Mouse (Mus musculus): Measurements from ENCODE around the gene Lhx6. TPM values are rescaled to one million over a fixed set of nuclear protein-coding genes. Genes with fewer than 3 reads are reported as not detected.

Gene Lhx6
- polyA plus RNA-seq, 1 experiment from 2014 or later = 14.7 TPM

DNA sequence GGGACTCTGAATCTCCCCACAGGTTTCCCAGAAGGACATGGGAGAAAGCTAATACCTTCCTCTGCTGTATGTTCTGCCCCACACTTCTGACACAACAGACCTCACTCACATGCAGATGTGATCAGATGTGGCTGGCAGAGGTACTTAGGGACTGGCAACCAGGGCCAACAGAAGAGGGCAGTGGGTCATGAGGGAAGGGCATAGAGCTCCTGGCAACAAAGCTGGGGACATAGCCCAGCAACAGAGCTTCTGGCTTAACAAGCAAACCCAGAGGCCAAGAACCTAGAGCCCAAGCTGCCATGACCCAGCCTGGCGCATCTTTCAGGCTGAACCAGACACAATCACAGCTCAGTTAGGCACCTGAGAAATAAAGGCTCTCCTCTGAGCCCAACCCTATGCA is 20.2 kb downstream of the Lhx6 start:
- WGBS = 72% methylated on average over 1 of the region's 1 CpGs
- DNase-seq (ENCODE audit: low spot score) (no peak), ATAC-seq (no peak)
- Histone ChIP-seq H3K36me3 (ENCODE audit: control insufficient read depth, insufficient read depth, low read length) (no peaks in the 10 kb centered on the region), H3K4me2 (ENCODE audit: low read length) (no peak overlapping the region), H3K27me3 (replicated peaks; ENCODE audit: control insufficient read depth, insufficient read depth, low read length) (peaks cover 16% of the 10 kb centered on the region), H3K4me1 (ENCODE audit: control insufficient read depth, insufficient read depth, low read length) (no peaks in the 10 kb centered on the region), H3K9me3 (replicated peaks; ENCODE audit: control insufficient read depth, low read length) (no peaks in the 10 kb centered on the region), H3K9ac (ENCODE audit: low read length) (no peak overlapping the region), H3K27ac (ENCODE audit: low read depth, low read length) (no peak overlapping the region), H3K4me3 (ENCODE audit: low read depth, low read length) (no peak overlapping the region)

DNA sequence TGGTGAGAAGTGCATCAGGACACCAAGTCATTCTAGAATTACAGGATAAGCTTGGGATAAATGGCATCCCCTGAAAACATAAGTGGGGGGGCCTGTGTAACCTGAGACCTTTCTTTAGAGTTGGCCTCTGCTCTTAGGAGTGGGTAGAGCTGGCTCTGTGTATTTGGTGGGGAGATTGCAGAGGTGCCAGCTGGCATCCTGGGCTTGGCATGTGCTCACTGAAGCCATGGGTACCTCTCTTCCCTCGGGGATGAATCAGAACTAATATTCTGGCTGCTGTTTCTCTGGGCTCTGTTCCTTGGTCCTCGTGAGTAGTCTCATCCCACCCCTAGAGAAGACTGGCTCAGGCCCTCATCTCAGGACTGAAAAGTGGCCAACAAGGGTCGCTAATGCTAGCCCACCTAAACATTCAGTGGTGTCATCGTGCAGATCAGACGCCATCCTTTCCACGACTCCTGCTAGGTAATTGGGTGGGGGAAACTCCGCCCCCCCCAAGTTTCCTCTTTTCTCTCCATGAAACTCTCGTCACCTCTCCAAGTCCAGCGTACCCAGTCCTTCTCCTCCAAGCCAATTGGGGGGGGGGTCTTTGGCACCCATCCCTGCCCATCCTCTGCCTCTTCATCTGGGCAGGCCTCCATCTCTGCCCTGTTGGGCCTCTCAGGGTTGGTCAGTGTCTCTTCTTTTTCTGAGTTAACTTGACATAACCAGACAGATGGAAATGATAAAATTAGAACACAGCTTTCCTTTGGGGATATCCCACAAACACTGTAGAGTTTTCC is 22.2 kb downstream of the Lhx6 start:
- no peaks in the 10 kb centered on the region for H3K27me3 ChIP-seq (replicated peaks; ENCODE audit: control insufficient read depth, insufficient read depth, low read length)
- no peak overlapping the region for H3K27ac ChIP-seq (ENCODE audit: low read depth, low read length)
- no peaks in the 10 kb centered on the region for H3K4me1 ChIP-seq (ENCODE audit: control insufficient read depth, insufficient read depth, low read length)
- 67% methylated on average over 9 of the region's 9 CpGs for WGBS
- DNase-seq (ENCODE audit: low spot score) (peak; percentile 34), ATAC-seq (no peak)
- H3K36me3 ChIP-seq (ENCODE audit: control insufficient read depth, insufficient read depth, low read length) = no peaks in the 10 kb centered on the region
- H3K9me3 ChIP-seq (replicated peaks; ENCODE audit: control insufficient read depth, low read length) = no peaks in the 10 kb centered on the region
- H3K4me3 ChIP-seq (ENCODE audit: low read depth, low read length) = no peak overlapping the region
- no peak overlapping the region for H3K4me2 ChIP-seq (ENCODE audit: low read length)
- H3K9ac ChIP-seq (ENCODE audit: low read length) = no peak overlapping the region

DNA sequence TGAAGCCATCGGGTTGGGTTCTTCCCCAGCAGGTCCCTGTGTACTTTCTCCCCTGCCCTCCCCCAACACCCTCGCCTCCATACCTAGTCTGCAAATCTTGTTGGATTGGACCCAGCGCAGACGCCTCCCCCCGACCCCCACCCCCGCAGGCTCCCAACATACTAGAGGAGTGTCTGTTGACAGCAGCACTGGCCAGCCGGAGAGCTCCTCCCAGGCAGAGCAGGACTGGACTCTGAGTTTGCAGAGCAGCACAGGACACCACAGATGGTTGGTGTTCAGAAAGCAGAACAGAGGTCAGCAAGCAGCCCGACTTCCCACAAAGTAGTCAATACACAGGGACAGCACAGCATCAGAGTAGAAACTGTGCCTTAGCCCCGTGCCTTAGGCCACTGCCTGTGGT is 23.8 kb downstream of the Lhx6 start:
- no peak for DNase-seq (ENCODE audit: low spot score)
- ATAC-seq = no peak
- H3K4me2 ChIP-seq (ENCODE audit: low read length) = no peak overlapping the region

DNA sequence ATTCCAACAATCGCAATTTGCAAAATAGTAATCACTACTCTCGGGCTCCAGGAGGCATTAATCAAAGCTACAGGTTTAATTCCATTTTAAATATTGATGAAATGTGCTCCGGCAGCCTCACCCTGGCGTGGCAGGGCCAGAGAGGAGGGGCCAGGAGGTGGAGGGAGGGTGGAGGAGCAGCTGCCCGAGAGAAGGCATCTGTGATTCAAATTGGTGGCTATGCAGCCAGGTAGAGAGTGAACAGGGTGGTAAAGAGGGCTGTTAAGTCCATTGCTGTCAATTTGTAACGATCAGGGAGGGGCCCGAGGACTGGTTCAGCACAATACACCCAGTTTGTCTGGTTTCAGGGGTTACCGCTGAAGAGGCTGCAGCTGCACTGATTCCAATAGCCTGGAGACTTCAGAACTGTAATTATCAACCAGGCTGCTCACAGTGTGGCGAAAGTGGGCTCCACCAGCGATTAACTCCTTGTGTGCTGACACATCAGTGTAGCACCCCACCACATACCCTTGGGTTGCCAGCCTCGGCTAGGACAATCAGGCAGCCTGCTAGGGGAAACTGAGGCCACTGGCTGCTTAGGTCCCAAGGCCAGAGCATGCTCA is 27.9 kb downstream of the Lhx6 start:
- Histone ChIP-seq H3K9me3 (replicated peaks; ENCODE audit: control insufficient read depth, low read length) (no peaks in the 10 kb centered on the region), H3K9ac (ENCODE audit: low read length) (peak overlapping the region; percentile 14; the same call in 1 of the 2 replicates), H3K27me3 (replicated peaks; ENCODE audit: control insufficient read depth, insufficient read depth, low read length) (no peaks in the 10 kb centered on the region), H3K4me3 (ENCODE audit: low read depth, low read length) (no peak overlapping the region), H3K27ac (ENCODE audit: low read depth, low read length) (peak overlapping the region; percentile 44), H3K36me3 (ENCODE audit: control insufficient read depth, insufficient read depth, low read length) (no peaks in the 10 kb centered on the region), H3K4me2 (ENCODE audit: low read length) (peak overlapping the region; percentile 37), H3K4me1 (ENCODE audit: control insufficient read depth, insufficient read depth, low read length) (peaks cover 4% of the 10 kb centered on the region; the same call in 1 of the 2 replicates)
- DNase-seq (ENCODE audit: low spot score) (peak; percentile 63), ATAC-seq (peak; percentile 83)
- 23% methylated on average over 11 of the region's 11 CpGs for WGBS

More for the DNA sequence above, 23.8 kb downstream of the Lhx6 start:
- Histone ChIP-seq H3K4me3 (ENCODE audit: low read depth, low read length) (no peak overlapping the region), H3K36me3 (ENCODE audit: control insufficient read depth, insufficient read depth, low read length) (no peaks in the 10 kb centered on the region), H3K4me1 (ENCODE audit: control insufficient read depth, insufficient read depth, low read length) (peaks cover 4% of the 10 kb centered on the region; the same call in 1 of the 2 replicates), H3K27ac (ENCODE audit: low read depth, low read length) (no peak overlapping the region), H3K9ac (ENCODE audit: low read length) (no peak overlapping the region), H3K27me3 (replicated peaks; ENCODE audit: control insufficient read depth, insufficient read depth, low read length) (no peaks in the 10 kb centered on the region), H3K9me3 (replicated peaks; ENCODE audit: control insufficient read depth, low read length) (no peaks in the 10 kb centered on the region)
- WGBS = 42% methylated on average over 8 of the region's 9 CpGs

DNA sequence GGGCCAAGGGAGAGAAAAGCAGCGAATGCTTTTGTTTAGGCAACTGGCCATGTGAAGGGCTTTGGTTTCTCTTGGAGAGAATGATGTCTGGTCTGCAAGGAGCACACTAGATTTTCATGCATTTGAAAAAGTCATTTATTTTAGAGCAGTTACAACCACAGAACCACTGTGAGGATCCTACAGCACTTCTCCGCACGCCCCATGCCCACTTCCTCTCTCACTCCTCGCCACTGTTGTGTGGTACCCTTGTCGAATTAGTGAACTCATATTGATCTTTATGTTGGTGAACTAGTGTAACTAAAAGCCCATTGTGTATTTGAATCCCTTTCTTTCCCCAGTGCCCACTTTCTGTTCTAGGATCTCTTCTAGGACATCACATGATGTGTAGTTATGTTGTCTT is 30.0 kb downstream of the Lhx6 start:
- WGBS = 87% methylated on average over 5 of the region's 5 CpGs
- H3K9ac ChIP-seq (ENCODE audit: low read length) = no peak overlapping the region
- no peaks in the 10 kb centered on the region for H3K9me3 ChIP-seq (replicated peaks; ENCODE audit: control insufficient read depth, low read length)
- no peak overlapping the region for H3K27ac ChIP-seq (ENCODE audit: low read depth, low read length)
- H3K4me3 ChIP-seq (ENCODE audit: low read depth, low read length) = no peak overlapping the region
- H3K36me3 ChIP-seq (ENCODE audit: control insufficient read depth, insufficient read depth, low read length) = no peaks in the 10 kb centered on the region
- peaks cover 4% of the 10 kb centered on the region; the same call in 1 of the 2 replicates for H3K4me1 ChIP-seq (ENCODE audit: control insufficient read depth, insufficient read depth, low read length)
- DNase-seq (ENCODE audit: low spot score) (no peak), ATAC-seq (no peak)
- H3K27me3 ChIP-seq (replicated peaks; ENCODE audit: control insufficient read depth, insufficient read depth, low read length) = no peaks in the 10 kb centered on the region
- no peak overlapping the region for H3K4me2 ChIP-seq (ENCODE audit: low read length)

DNA sequence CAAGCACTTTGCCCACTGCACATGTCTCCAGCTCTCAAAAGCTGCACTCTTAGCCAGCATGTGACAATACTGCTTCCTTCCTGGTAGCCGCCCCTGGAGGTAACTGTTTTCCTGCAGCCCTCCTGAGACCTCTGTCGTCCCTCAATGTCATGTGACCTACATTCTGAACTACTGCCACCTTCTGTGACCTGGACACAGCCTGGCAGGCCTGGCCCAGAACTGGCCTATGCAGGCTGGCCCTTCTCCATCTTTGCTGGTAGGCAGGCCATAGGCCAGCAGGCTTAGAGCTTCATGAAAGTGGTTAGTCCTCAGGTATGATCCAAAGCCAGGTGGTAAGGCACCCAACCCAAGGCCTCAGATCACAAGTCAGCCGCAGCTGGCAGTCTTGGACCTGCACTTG is 31.4 kb downstream of the Lhx6 start:
- Histone ChIP-seq H3K9me3 (replicated peaks; ENCODE audit: control insufficient read depth, low read length) (no peaks in the 10 kb centered on the region), H3K9ac (ENCODE audit: low read length) (no peak overlapping the region), H3K4me1 (ENCODE audit: control insufficient read depth, insufficient read depth, low read length) (peaks cover 4% of the 10 kb centered on the region; the same call in 1 of the 2 replicates), H3K4me3 (ENCODE audit: low read depth, low read length) (no peak overlapping the region), H3K36me3 (ENCODE audit: control insufficient read depth, insufficient read depth, low read length) (no peaks in the 10 kb centered on the region), H3K27ac (ENCODE audit: low read depth, low read length) (no peak overlapping the region), H3K27me3 (replicated peaks; ENCODE audit: control insufficient read depth, insufficient read depth, low read length) (no peaks in the 10 kb centered on the region), H3K4me2 (ENCODE audit: low read length) (no peak overlapping the region)
- WGBS = 55% methylated on average over 3 of the region's 3 CpGs
- no peak for ATAC-seq
- DNase-seq (ENCODE audit: low spot score) = no peak

DNA sequence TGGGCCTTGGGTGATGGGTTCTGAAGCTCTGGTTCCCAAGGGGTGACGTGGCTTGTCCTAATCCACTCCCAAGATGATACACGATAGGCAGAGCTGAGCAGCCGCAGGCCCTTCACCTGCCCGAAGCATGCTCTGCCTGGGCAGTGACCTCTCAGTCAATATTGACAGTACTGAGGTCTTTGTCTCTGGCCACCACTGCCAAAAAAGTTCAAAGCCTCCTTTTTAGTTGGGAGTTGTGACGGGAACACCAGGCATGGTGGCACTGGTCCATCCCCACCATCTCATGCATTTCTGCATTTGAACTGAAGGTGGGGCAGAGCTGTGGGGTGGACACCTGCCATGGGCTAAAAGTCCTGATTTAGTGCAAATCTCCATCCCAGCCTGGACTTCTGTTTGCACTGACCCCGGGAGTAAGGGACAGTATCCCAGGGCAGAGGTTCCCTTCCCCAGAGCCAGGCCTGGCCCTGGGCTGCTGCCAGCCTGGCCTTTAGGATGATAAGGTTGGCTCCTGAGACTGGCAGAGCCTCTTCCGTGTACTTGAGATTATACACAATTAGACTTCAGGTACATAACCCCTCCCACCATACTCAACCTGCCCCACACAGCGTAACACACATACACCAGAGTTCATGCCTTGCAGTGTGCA is 33.4 kb downstream of the Lhx6 start:
- Histone ChIP-seq H3K9me3 (replicated peaks; ENCODE audit: control insufficient read depth, low read length) (no peaks in the 10 kb centered on the region), H3K9ac (ENCODE audit: low read length) (no peak overlapping the region), H3K27me3 (replicated peaks; ENCODE audit: control insufficient read depth, insufficient read depth, low read length) (no peaks in the 10 kb centered on the region), H3K4me3 (ENCODE audit: low read depth, low read length) (no peak overlapping the region), H3K27ac (ENCODE audit: low read depth, low read length) (no peak overlapping the region), H3K4me2 (ENCODE audit: low read length) (no peak overlapping the region), H3K36me3 (ENCODE audit: control insufficient read depth, insufficient read depth, low read length) (no peaks in the 10 kb centered on the region), H3K4me1 (ENCODE audit: control insufficient read depth, insufficient read depth, low read length) (no peaks in the 10 kb centered on the region)
- DNase-seq (ENCODE audit: low spot score) = no peak
- WGBS = 84% methylated on average over 8 of the region's 8 CpGs
- no peak for ATAC-seq

DNA sequence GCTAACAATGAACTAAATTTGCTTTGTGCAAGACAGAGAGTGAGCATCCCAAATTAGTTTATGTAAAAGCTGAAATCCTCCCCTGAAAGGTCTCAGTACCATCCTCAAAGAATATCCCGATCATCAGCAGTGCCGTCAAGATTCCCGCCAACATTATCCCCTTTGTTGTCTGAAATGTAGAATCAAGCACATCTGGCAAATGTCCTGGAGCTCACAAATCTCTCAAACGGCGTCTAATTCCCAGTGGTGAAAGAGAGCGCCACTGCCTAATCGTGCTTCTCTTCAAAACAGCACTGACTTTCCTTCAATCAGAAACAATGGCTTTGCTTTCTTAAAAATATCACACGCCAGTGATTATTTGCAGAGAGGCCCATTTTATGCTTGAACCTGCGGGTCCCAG is 38.1 kb downstream of the Lhx6 start:
- ATAC-seq (peak; percentile 37; the same call in 1 of the 2 replicates), DNase-seq (ENCODE audit: low spot score) (peak; percentile 51)
- no peaks in the 10 kb centered on the region for H3K36me3 ChIP-seq (ENCODE audit: control insufficient read depth, insufficient read depth, low read length)
- no peaks in the 10 kb centered on the region for H3K9me3 ChIP-seq (replicated peaks; ENCODE audit: control insufficient read depth, low read length)
- H3K4me3 ChIP-seq (ENCODE audit: low read depth, low read length) = no peak overlapping the region
- no peak overlapping the region for H3K9ac ChIP-seq (ENCODE audit: low read length)
- no peaks in the 10 kb centered on the region for H3K27me3 ChIP-seq (replicated peaks; ENCODE audit: control insufficient read depth, insufficient read depth, low read length)
- WGBS = 42% methylated on average over 9 of the region's 9 CpGs
- H3K4me2 ChIP-seq (ENCODE audit: low read length) = no peak overlapping the region
- no peak overlapping the region for H3K27ac ChIP-seq (ENCODE audit: low read depth, low read length)
- H3K4me1 ChIP-seq (ENCODE audit: control insufficient read depth, insufficient read depth, low read length) = no peaks in the 10 kb centered on the region

DNA sequence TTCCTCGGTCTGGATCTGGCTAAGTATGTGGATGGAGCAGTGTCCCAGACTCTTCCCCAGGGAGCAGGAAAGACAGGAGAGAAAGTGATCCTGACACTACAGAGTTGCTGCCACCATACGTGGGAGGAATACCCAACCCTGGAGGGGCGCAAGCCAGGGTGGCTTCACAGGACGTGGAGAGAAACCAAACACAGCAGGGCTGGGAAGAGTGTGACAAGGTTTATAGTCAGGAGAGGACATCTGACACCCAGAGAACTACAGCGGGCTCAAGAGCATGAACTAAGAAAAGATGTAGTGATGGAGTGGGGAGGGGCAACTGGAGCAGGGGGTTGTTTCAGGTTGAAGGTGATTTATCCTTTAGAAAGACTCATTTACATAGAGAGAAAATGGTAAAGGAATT is 43.8 kb downstream of the Lhx6 start:
- no peak for ATAC-seq
- WGBS = 72% methylated on average over 5 of the region's 5 CpGs

More for the DNA sequence above, 43.8 kb downstream of the Lhx6 start:
- no peak for DNase-seq (ENCODE audit: low spot score)
- Histone ChIP-seq H3K9me3 (replicated peaks; ENCODE audit: control insufficient read depth, low read length) (no peaks in the 10 kb centered on the region), H3K27ac (ENCODE audit: low read depth, low read length) (no peak overlapping the region), H3K9ac (ENCODE audit: low read length) (no peak overlapping the region), H3K4me2 (ENCODE audit: low read length) (no peak overlapping the region), H3K27me3 (replicated peaks; ENCODE audit: control insufficient read depth, insufficient read depth, low read length) (no peaks in the 10 kb centered on the region), H3K4me1 (ENCODE audit: control insufficient read depth, insufficient read depth, low read length) (no peaks in the 10 kb centered on the region), H3K4me3 (ENCODE audit: low read depth, low read length) (no peak overlapping the region), H3K36me3 (ENCODE audit: control insufficient read depth, insufficient read depth, low read length) (no peaks in the 10 kb centered on the region)
